Mouse (Mus musculus): Measurements from ENCODE around the gene Nanos2. TPM values are rescaled to one million over a fixed set of nuclear protein-coding genes. Genes with fewer than 3 reads are reported as not detected.

The Nanos2 gene
- polyA plus RNA-seq, 1 experiment, result not detected

- H3K4me3 ChIP-seq (ENCODE audit: insufficient read depth, low read length), result no peak overlapping the region
- TF ChIP-seq POLR2A (IDR thresholded peaks at IDR 0.05; ENCODE audit: low read depth, low read length) (no peak), CTCF (IDR thresholded peaks at IDR 0.05; ENCODE audit: borderline replicate concordance, insufficient read depth, low read length) (no peak)
- H3K27ac ChIP-seq (ENCODE audit: insufficient read depth, low read length), result no peak overlapping the region
- H3K4me1 ChIP-seq (ENCODE audit: control insufficient read depth, insufficient read depth, low read length), result no peaks in the 10 kb centered on the region
Measured at GRCm38 (mm10) chr7:18988780-18989179, 1.6 kb downstream of the Nanos2 start.

- no peak for TF ChIP-seq POLR2A (IDR thresholded peaks at IDR 0.05; ENCODE audit: low read depth, low read length)
- peak; percentile 45; the same call in 1 of the 2 replicates for TF ChIP-seq CTCF (IDR thresholded peaks at IDR 0.05; ENCODE audit: borderline replicate concordance, insufficient read depth, low read length)
- H3K4me1 ChIP-seq (ENCODE audit: control insufficient read depth, insufficient read depth, low read length), result no peaks in the 10 kb centered on the region
- no peak overlapping the region for H3K27ac ChIP-seq (ENCODE audit: insufficient read depth, low read length)
- H3K4me3 ChIP-seq (ENCODE audit: insufficient read depth, low read length), result peak overlapping the region; percentile 31
Measured at GRCm38 (mm10) chr7:18989995-18990394, 2.8 kb downstream of the Nanos2 start.

GRCm38 (mm10) chr7:18990601-18991295 lies 3.5 kb downstream of the Nanos2 start, which contains the start of gene Mypop:
Mypop (plus strand) TSS chr7:18991245.
- peak within 1 kb of the TSS; percentile 69 for H3K4me3 ChIP-seq (ENCODE audit: insufficient read depth, low read length)
- TF ChIP-seq CTCF (IDR thresholded peaks at IDR 0.05; ENCODE audit: borderline replicate concordance, insufficient read depth, low read length) (no peak), POLR2A (IDR thresholded peaks at IDR 0.05; ENCODE audit: low read depth, low read length) (peak; percentile 79)
- peak within 1 kb of the TSS; percentile 76 for H3K27ac ChIP-seq (ENCODE audit: insufficient read depth, low read length)

GRCm38 (mm10) chr7:18991660-18992293 lies 4.6 kb downstream of the Nanos2 start:
- Histone ChIP-seq H3K4me1 (ENCODE audit: control insufficient read depth, insufficient read depth, low read length) (no peaks in the 10 kb centered on the region), H3K27ac (ENCODE audit: insufficient read depth, low read length) (no peak overlapping the region), H3K4me3 (ENCODE audit: insufficient read depth, low read length) (peak overlapping the region; percentile 69)
- no peak for TF ChIP-seq CTCF (IDR thresholded peaks at IDR 0.05; ENCODE audit: borderline replicate concordance, insufficient read depth, low read length)
- no peak for TF ChIP-seq POLR2A (IDR thresholded peaks at IDR 0.05; ENCODE audit: low read depth, low read length)

More at GRCm38 (mm10) chr7:18990601-18991295, 3.5 kb downstream of the Nanos2 start, which contains the start of gene Mypop:
- no peaks in the 10 kb centered on the region for H3K4me1 ChIP-seq (ENCODE audit: control insufficient read depth, insufficient read depth, low read length)

- TF ChIP-seq CTCF (IDR thresholded peaks at IDR 0.05; ENCODE audit: borderline replicate concordance, insufficient read depth, low read length) (no peak), POLR2A (IDR thresholded peaks at IDR 0.05; ENCODE audit: low read depth, low read length) (peak; percentile 37; the same call in 1 of the 2 replicates)
- H3K4me3 ChIP-seq (ENCODE audit: insufficient read depth, low read length), result peak overlapping the region; percentile 69
- H3K4me1 ChIP-seq (ENCODE audit: control insufficient read depth, insufficient read depth, low read length), result no peaks in the 10 kb centered on the region
- no peak overlapping the region for H3K27ac ChIP-seq (ENCODE audit: insufficient read depth, low read length)
Measured at GRCm38 (mm10) chr7:18992294-18992675, 5.1 kb downstream of the Nanos2 start.

- peak overlapping the region; percentile 69; the same call in 1 of the 2 replicates for H3K4me3 ChIP-seq (ENCODE audit: insufficient read depth, low read length)
- TF ChIP-seq POLR2A (IDR thresholded peaks at IDR 0.05; ENCODE audit: low read depth, low read length), result no peak
- no peaks in the 10 kb centered on the region for H3K4me1 ChIP-seq (ENCODE audit: control insufficient read depth, insufficient read depth, low read length)
- no peak overlapping the region for H3K27ac ChIP-seq (ENCODE audit: insufficient read depth, low read length)
Measured at GRCm38 (mm10) chr7:18993036-18993435, 5.8 kb downstream of the Nanos2 start.

- no peaks in the 10 kb centered on the region for H3K4me1 ChIP-seq (ENCODE audit: control insufficient read depth, insufficient read depth, low read length)
- TF ChIP-seq POLR2A (IDR thresholded peaks at IDR 0.05; ENCODE audit: low read depth, low read length) (no peak), CTCF (IDR thresholded peaks at IDR 0.05; ENCODE audit: borderline replicate concordance, insufficient read depth, low read length) (no peak)
Measured at GRCm38 (mm10) chr7:18998835-18999234, 11.6 kb downstream of the Nanos2 start.

GRCm38 (mm10) chr7:19000421-19000820 lies 13.2 kb downstream of the Nanos2 start:
- Histone ChIP-seq H3K4me3 (ENCODE audit: insufficient read depth, low read length) (no peak overlapping the region), H3K27ac (ENCODE audit: insufficient read depth, low read length) (no peak overlapping the region), H3K4me1 (ENCODE audit: control insufficient read depth, insufficient read depth, low read length) (peaks cover 2% of the 10 kb centered on the region; the same call in 1 of the 2 replicates)
- TF ChIP-seq CTCF (IDR thresholded peaks at IDR 0.05; ENCODE audit: borderline replicate concordance, insufficient read depth, low read length) (no peak), POLR2A (IDR thresholded peaks at IDR 0.05; ENCODE audit: low read depth, low read length) (no peak)

More at GRCm38 (mm10) chr7:18998835-18999234, 11.6 kb downstream of the Nanos2 start:
- H3K4me3 ChIP-seq (ENCODE audit: insufficient read depth, low read length), result no peak overlapping the region
- no peak overlapping the region for H3K27ac ChIP-seq (ENCODE audit: insufficient read depth, low read length)

GRCm38 (mm10) chr7:19001066-19001806 lies 14.0 kb downstream of the Nanos2 start:
- Histone ChIP-seq H3K4me1 (ENCODE audit: control insufficient read depth, insufficient read depth, low read length) (peaks cover 5% of the 10 kb centered on the region; the same call in 1 of the 2 replicates), H3K4me3 (ENCODE audit: insufficient read depth, low read length) (no peak overlapping the region), H3K27ac (ENCODE audit: insufficient read depth, low read length) (no peak overlapping the region)
- TF ChIP-seq POLR2A (IDR thresholded peaks at IDR 0.05; ENCODE audit: low read depth, low read length) (no peak), CTCF (IDR thresholded peaks at IDR 0.05; ENCODE audit: borderline replicate concordance, insufficient read depth, low read length) (no peak)
